Mouse (Mus musculus): ENCODE measurements around the gene Isg15. TPM values are rescaled to one million over a fixed set of nuclear protein-coding genes. Genes with fewer than 3 reads are reported as not detected.
"Not testable (repeated sequence)": the region's sequence is repeated elsewhere in the genome, so short reads cannot be mapped to it uniquely, and the experiment has no call there.

The Isg15 gene
- total RNA-seq, 4 experiments from 2014 or later: 0.34 to 0.67 TPM; not detected in 2

GRCm38 (mm10) chr4:156169129-156169528, 31.5 kb downstream of the Isg15 start:
- DNase-seq (ENCODE audit: low spot score in 2 of 2): no peak

- no peak for DNase-seq (ENCODE audit: low spot score in 2 of 2)
These were observed 32.0 kb downstream of the Isg15 start for GRCm38 (mm10) chr4:156168611-156169010.

- no peak for DNase-seq (ENCODE audit: low spot score in 2 of 2)
These were observed 34.1 kb downstream of the Isg15 start for GRCm38 (mm10) chr4:156166477-156166876.

GRCm38 (mm10) chr4:156154771-156155170, 45.8 kb downstream of the Isg15 start:
- DNase-seq (ENCODE audit: low spot score in 2 of 2): no peak

- DNase-seq (ENCODE audit: low spot score in 2 of 2): not testable (repeated sequence)
These were observed 49.7 kb downstream of the Isg15 start for GRCm38 (mm10) chr4:156150887-156151286.

Small RNA genes within 50 kb of the gene (microRNA-seq; reads per million reads assigned to microRNA genes)
- 3.3 reads per million for gene Mir7658

Other genes with a start within 250 kb of the Isg15 start
- 10 to 100 TPM; 14.6 to 22.4 (median 20.8) TPM for gene C1qtnf12, start 238.5 kb downstream of the Isg15 start, total RNA-seq (2022)
- gene B3galt6, start 208.2 kb downstream of the Isg15 start, total RNA-seq (2022): 1 to 10 TPM in 3 of 4 experiments, under 1 TPM in 1; 0.94 to 1.8 (median 1.6) TPM
- 10 to 100 TPM; 68.8 to 85.8 (median 77.5) TPM for gene Sdf4, start 207.9 kb downstream of the Isg15 start, total RNA-seq (2022)
- 1 to 10 TPM in 3 of 4 experiments, under 1 TPM in 1; 0.65 to 1.9 (median 1.4) TPM for gene Tnfrsf4, start 187.0 kb downstream of the Isg15 start, total RNA-seq (2022)
- not detected for gene Tnfrsf18, start 174.7 kb downstream of the Isg15 start, total RNA-seq (2022)
- gene Ttll10, start 141.4 kb downstream of the Isg15 start, total RNA-seq (2022): not detected
- gene 9430015G10Rik, start 90.8 kb downstream of the Isg15 start, total RNA-seq (2022): 1 to 10 TPM; 2.1 to 4.2 (median 2.4) TPM
- not detected for gene Rnf223, start 70.3 kb downstream of the Isg15 start, total RNA-seq (2022)
- gene Agrn, start 3.3 kb downstream of the Isg15 start, total RNA-seq (2022): 1 to 10 TPM; 3.3 to 5.9 (median 4.4) TPM
- gene AW011738, start 2.5 kb upstream of the Isg15 start, total RNA-seq (2022): 1 to 10 TPM; 4.3 to 6.3 (median 4.8) TPM
- 100 to 1,000 TPM; 149 to 208 (median 179) TPM for gene Perm1, start 15.1 kb upstream of the Isg15 start, total RNA-seq (2022)
- gene Plekhn1, start 34.0 kb upstream of the Isg15 start, total RNA-seq (2022): 1 to 10 TPM; 5.5 to 6.6 (median 6.2) TPM
- 10 to 100 TPM; 30.9 to 38.1 (median 32.1) TPM for gene Noc2l, start 35.2 kb upstream of the Isg15 start, total RNA-seq (2022)
- not detected for gene Samd11, start 54.8 kb upstream of the Isg15 start, total RNA-seq (2022)
- gene Vmn2r-ps159, start 130.3 kb upstream of the Isg15 start, total RNA-seq (2022): not detected